Mouse (Mus musculus) stomach, embryonic 16.5 days (tissue): ENCODE measurements around the gene Ahnak. TPM values are rescaled to one million over a fixed set of nuclear protein-coding genes. Genes with fewer than 3 reads are reported as not detected.

Experiments
- ATAC-seq: fragments of 200-750 bp; cut with Nextera tagmentation; 2 replicates; pipeline ENCODE4 v1.8.0; 2017; ENCODE audit warnings: moderate number of reproducible peaks, moderate TSS enrichment; ENCODE audit not compliant: insufficient read depth, low FRiP score
- H3K27ac ChIP-seq: fragments of 300-500 bp; sonication (generic); 2 replicates; pipeline ENCODE4 v1.5.1; 2014; ENCODE audit warnings: low read length
- H3K27me3 ChIP-seq: fragments of 300-500 bp; sonication (generic); 2 replicates; pipeline ENCODE4 v1.6.1; 2014; ENCODE audit warnings: low read length, control low read depth, mixed read lengths; ENCODE audit not compliant: control insufficient read depth, insufficient read depth
- H3K36me3 ChIP-seq: fragments of 300-500 bp; sonication (generic); 2 replicates; pipeline ENCODE4 v1.6.1; 2014; ENCODE audit warnings: low read length; ENCODE audit not compliant: control insufficient read depth, insufficient read depth
- H3K4me1 ChIP-seq: fragments of 300-500 bp; sonication (generic); 2 replicates; pipeline ENCODE4 v1.6.1; 2014; ENCODE audit warnings: low read length, control low read depth, mixed read lengths; ENCODE audit not compliant: control insufficient read depth, insufficient read depth
- H3K4me2 ChIP-seq: fragments of 300-500 bp; sonication (generic); 2 replicates; pipeline ENCODE4 v1.6.1; 2014; ENCODE audit warnings: low read depth, low read length, mixed read lengths
- H3K4me3 ChIP-seq: fragments of 300-500 bp; sonication (generic); replicated peaks from 2 replicates; pipeline ENCODE4 v1.5.1; 2014; ENCODE audit warnings: mild to moderate bottlenecking, low read length
- H3K9ac ChIP-seq: fragments of 300-500 bp; sonication (generic); 2 replicates; pipeline ENCODE4 v1.6.1; 2014; ENCODE audit warnings: low read length
- H3K9me3 ChIP-seq: fragments of 300-500 bp; sonication (generic); replicated peaks from 2 replicates; pipeline ENCODE4 v1.6.1; 2016; ENCODE audit warnings: low read length, control low read depth; ENCODE audit not compliant: control insufficient read depth
- WGBS: fragments of 180-500 bp; shearing (Covaris S2); extraction: QIAGEN DNeasy Blood & Tissue Kit; methylation state at CpG from one replicate; pipeline ENCODE4 v1.1.7; 2014; 5-methylcytosine and 5-hydroxymethylcytosine counted together
- polyA plus RNA-seq: library from polyadenylated mRNA; unstranded; fragments of >200 nt; fragmentation: Nextera tagmentation; extraction: Ambion mirVana; gene quantifications from 2 replicates; pipeline ENCODE4 v1.2.1, GENCODE M21; 2015

The Ahnak gene
- polyA plus RNA-seq, 1 experiment from 2014 or later = 46.4 TPM

- peaks cover 48% of the 10 kb centered on the region for H3K4me1 ChIP-seq
- ATAC-seq = no peak
- no peaks in the 10 kb centered on the region for H3K36me3 ChIP-seq
- H3K9me3 ChIP-seq = no peaks in the 10 kb centered on the region
- no peak overlapping the region for H3K9ac ChIP-seq
- no peak overlapping the region for H3K4me2 ChIP-seq
- H3K27me3 ChIP-seq = no peaks in the 10 kb centered on the region
- H3K4me3 ChIP-seq = no peak overlapping the region
- H3K27ac ChIP-seq = peak overlapping the region; percentile 91
- WGBS = 56% methylated on average over 2 of the region's 2 CpGs
Measured at GRCm38 (mm10) chr19:9072157-9072530, 83.1 kb downstream of the Ahnak start.

DNA sequence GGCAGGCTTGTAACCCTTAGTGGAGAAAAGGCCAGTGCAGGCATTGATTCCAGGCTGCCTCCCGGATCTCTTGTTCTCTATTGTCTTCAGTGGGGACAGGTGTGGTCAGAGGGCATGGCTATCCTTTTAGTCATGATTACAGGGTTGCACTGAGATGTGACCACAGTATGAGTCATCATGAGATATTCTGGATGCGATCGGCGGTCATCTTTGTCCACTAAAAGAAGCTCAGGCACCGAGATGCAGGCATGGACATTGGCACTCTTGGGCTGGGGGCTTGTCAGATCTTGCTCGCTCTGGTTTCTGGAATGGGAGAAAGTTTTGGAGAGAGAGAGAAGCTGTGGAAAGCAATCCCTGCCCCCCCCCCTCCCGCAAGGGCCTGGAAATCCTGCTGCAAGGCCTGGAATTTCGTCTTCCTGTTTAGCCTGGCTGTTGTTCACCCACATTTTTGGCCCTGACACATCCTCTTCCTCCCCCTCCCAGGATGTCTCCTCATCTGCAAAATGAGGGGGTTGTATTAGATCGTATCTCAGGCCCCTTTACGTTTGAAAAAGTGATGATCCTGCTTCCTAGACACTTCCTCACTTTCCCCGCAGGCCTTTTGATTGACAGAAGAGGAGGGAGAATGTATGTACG, 84.8 kb downstream of the Ahnak start:
- Histone ChIP-seq H3K27ac (peak overlapping the region; percentile 65), H3K27me3 (no peaks in the 10 kb centered on the region), H3K4me3 (no peak overlapping the region), H3K4me2 (no peak overlapping the region), H3K9me3 (no peaks in the 10 kb centered on the region), H3K9ac (no peak overlapping the region), H3K4me1 (peaks cover 43% of the 10 kb centered on the region), H3K36me3 (no peaks in the 10 kb centered on the region)
- no peak for ATAC-seq
- 56% methylated on average over 12 of the region's 12 CpGs for WGBS

- H3K27ac ChIP-seq = peak overlapping the region; percentile 65
- H3K9me3 ChIP-seq = no peaks in the 10 kb centered on the region
- no peaks in the 10 kb centered on the region for H3K36me3 ChIP-seq
- H3K4me2 ChIP-seq = no peak overlapping the region
- peaks cover 42% of the 10 kb centered on the region for H3K4me1 ChIP-seq
- ATAC-seq = no peak
- no peak overlapping the region for H3K9ac ChIP-seq
- WGBS = 59% methylated on average over 4 of the region's 4 CpGs
- no peaks in the 10 kb centered on the region for H3K27me3 ChIP-seq
- no peak overlapping the region for H3K4me3 ChIP-seq
Measured at GRCm38 (mm10) chr19:9074424-9074823, 85.3 kb downstream of the Ahnak start.

- H3K4me2 ChIP-seq = no peak overlapping the region
- no peak overlapping the region for H3K27ac ChIP-seq
- peaks cover 38% of the 10 kb centered on the region for H3K4me1 ChIP-seq
- H3K27me3 ChIP-seq = no peaks in the 10 kb centered on the region
- no peak overlapping the region for H3K9ac ChIP-seq
- no peaks in the 10 kb centered on the region for H3K36me3 ChIP-seq
- 67% methylated on average over 2 of the region's 2 CpGs for WGBS
- ATAC-seq = no peak
- no peaks in the 10 kb centered on the region for H3K9me3 ChIP-seq
- H3K4me3 ChIP-seq = no peak overlapping the region
Measured at GRCm38 (mm10) chr19:9075558-9075957, 86.5 kb downstream of the Ahnak start.

DNA sequence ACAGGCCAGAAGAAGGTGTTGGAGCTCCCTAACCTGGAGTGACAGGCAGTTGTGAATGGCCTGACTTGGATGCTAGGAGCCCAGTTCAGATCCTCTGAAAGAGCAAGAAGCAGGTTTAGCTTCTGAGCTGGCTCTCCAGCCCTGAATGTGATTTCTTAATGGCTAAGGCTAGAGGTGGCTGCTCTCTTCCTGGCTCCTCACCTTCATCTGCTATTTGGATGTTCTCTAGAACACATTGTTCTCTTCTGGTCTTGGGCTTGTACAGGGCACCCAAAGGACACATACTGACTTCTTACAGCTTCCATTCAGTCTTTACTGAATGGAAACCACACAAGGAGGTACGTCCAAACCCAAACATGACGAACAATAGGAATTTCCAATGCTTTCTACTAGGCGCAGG, 87.0 kb downstream of the Ahnak start:
- 89% methylated on average over 3 of the region's 3 CpGs for WGBS
- no peak overlapping the region for H3K4me3 ChIP-seq
- ATAC-seq = no peak
- no peak overlapping the region for H3K4me2 ChIP-seq
- H3K36me3 ChIP-seq = no peaks in the 10 kb centered on the region
- no peak overlapping the region for H3K27ac ChIP-seq
- no peak overlapping the region for H3K9ac ChIP-seq
- peaks cover 33% of the 10 kb centered on the region for H3K4me1 ChIP-seq
- H3K27me3 ChIP-seq = no peaks in the 10 kb centered on the region
- H3K9me3 ChIP-seq = no peaks in the 10 kb centered on the region

DNA sequence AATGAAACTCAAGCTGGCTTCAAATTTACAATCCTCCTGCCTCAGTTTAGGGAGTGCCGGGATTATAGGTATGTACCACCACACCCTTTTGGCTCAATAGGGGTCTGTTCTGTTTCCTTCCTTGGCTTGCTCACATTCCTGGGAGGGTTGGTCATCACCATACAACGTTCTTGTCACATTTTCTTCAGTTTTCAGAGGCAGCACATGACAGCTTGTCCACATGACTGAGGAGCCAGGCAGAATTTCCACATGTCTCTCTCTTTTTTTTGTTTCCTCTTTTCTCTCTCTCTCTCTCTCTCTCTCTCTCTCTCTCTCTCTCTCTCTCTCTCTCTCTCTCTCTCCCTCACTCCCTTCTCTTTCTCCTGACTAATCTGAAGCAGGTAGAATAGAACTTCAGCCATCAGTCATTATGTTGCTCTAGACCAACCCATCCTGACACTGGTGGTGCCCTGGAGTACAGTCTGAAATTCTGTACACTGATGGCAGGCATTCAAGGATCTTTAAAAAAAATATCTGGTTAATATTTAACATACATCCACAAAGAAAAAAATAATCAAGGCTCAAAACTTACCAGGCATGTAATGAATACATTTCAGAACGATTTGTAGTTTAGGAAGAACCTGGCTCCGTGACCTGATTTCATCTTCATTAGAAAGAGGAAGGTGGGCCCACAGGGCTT, 88.0 kb downstream of the Ahnak start:
- Histone ChIP-seq H3K9ac (no peak overlapping the region), H3K4me3 (no peak overlapping the region), H3K4me1 (peaks cover 30% of the 10 kb centered on the region), H3K4me2 (peak overlapping the region; percentile 27; the same call in 1 of the 2 replicates), H3K36me3 (no peaks in the 10 kb centered on the region), H3K9me3 (no peaks in the 10 kb centered on the region), H3K27ac (no peak overlapping the region; the same call in 1 of the 2 replicates), H3K27me3 (no peaks in the 10 kb centered on the region)
- 49% methylated on average over 4 of the region's 4 CpGs for WGBS
- no peak for ATAC-seq

GRCm38 (mm10) chr19:9079916-9080315, 90.8 kb downstream of the Ahnak start:
- WGBS = 26% methylated on average over 7 of the region's 7 CpGs

DNA sequence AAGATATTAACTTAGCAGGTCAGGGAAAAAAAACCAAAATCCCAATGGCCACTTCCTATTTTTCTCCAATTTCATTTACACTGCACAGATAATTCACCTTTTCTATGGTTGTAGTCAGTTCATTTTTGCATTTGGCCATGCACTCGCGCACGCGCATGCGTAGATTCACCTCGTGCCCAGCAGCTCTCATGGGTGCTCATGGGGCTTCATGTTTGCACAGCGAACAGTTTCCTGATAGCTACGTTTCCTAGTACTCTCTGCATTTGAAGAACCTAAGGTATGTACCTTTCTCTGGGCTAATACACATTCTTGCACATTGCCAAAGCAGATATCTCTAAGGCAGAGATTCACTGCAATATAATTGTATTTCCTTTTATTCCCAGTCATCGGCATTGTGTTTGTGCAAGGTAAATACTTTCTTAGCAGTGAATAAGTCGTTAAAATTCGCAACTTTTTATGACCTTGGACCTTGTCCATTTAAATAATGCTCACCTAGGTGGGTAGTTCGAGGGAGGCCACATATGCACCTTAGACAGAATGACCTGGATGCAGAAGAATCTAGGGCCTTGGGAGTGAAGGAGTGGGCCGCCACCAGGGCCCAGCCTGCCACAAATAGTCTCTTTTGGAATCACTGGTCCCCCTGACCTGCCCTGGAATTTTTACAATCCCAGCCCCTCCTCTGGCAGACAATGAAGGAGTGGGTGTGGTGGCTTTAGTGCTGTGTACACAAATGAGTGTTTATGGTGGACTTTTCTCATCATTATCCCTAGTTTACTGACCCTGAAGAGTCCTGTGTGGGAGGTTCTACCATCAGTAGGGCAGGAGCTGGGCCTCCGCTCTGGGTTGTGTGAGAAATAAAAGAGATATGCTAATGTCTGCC, 92.5 kb downstream of the Ahnak start:
- 77% methylated on average over 14 of the region's 14 CpGs for whole genome bisulfite sequencing
- H3K27ac ChIP-seq = peak overlapping the region; percentile 14; the same call in 1 of the 2 replicates
- H3K4me2 ChIP-seq = no peak overlapping the region
- no peaks in the 10 kb centered on the region for H3K27me3 ChIP-seq
- no peaks in the 10 kb centered on the region for H3K36me3 ChIP-seq
- peak; percentile 24; the same call in 1 of the 2 replicates for ATAC-seq
- H3K9ac ChIP-seq = no peak overlapping the region
- no peak overlapping the region for H3K4me3 ChIP-seq
- no peaks in the 10 kb centered on the region for H3K9me3 ChIP-seq
- H3K4me1 ChIP-seq = peaks cover 21% of the 10 kb centered on the region

More at GRCm38 (mm10) chr19:9079916-9080315, 90.8 kb downstream of the Ahnak start:
- H3K4me2 ChIP-seq = no peak overlapping the region
- no peaks in the 10 kb centered on the region for H3K36me3 ChIP-seq
- H3K4me1 ChIP-seq = peaks cover 21% of the 10 kb centered on the region
- H3K27me3 ChIP-seq = no peaks in the 10 kb centered on the region
- no peak overlapping the region for H3K9ac ChIP-seq
- no peak for ATAC-seq
- no peaks in the 10 kb centered on the region for H3K9me3 ChIP-seq
- 0 out of 2 replicates have a peak overlapping the region, but pooled peaks have one; percentile 11 for H3K27ac ChIP-seq
- no peak overlapping the region for H3K4me3 ChIP-seq
